Comparison of ENCODE assay signal across 20 mouse cellular contexts in the genomic region with DNA sequence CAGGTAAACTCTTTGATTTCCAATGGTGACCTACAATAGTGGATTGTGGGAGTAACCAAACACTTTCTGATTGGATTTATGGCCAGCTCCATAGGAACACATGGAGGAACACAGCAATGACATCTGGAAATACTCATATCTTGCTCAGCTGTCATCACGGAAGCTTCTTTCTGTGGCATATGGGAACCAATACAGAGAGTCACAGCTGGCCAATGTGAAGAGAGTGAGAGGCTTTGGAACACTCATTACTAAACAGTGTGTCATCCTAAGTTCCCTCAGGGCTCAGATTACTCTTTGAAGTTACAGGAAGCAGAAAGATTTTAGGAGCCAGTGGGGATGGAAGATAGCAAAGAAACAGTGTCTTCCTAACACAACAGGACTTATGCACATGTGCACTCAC. TPM values are rescaled to one million over a fixed set of nuclear protein-coding genes. Genes with fewer than 3 reads are reported as not detected.
"Had no signal": no experiment of that assay in that cellular context is flagged by ENCODE, and none has a peak within 500 bp of the region (broad histone marks: within the 10 kb centered on the region; RNA-seq: fewer than 3 reads in every experiment).

No protein-coding gene starts in this region.

- H3K27me3 ChIP-seq: intestine, embryonic 15.5 days; kidney, embryonic 15.5 days; limb, embryonic 13.5 days; liver, embryonic 13.5 days; midbrain, embryonic 12.5 days; midbrain, embryonic 15.5 days; neural tube, embryonic 13.5 days had no signal

- H3K9ac ChIP-seq: intestine, embryonic 15.5 days; kidney, embryonic 15.5 days; limb, embryonic 13.5 days; liver, embryonic 13.5 days; midbrain, embryonic 12.5 days; midbrain, embryonic 15.5 days; neural tube, embryonic 13.5 days had no signal

- H3K36me3 ChIP-seq: intestine, embryonic 15.5 days; kidney, embryonic 15.5 days; limb, embryonic 10.5 days; limb, embryonic 13.5 days; liver, embryonic 13.5 days; midbrain, embryonic 12.5 days; midbrain, embryonic 15.5 days; neural tube, embryonic 13.5 days had no signal

- DNase-seq: kidney, adult 11 months; kidney, adult 8-10 months; kidney, postnatal 10 days; kidney, postnatal 36 days; liver; liver, embryonic 13.5 days; thymus, adult 18-20 months; thymus, postnatal 36 days had no signal

- H3K4me3 ChIP-seq: intestine, embryonic 15.5 days; kidney, embryonic 15.5 days; limb, embryonic 10.5 days; limb, embryonic 13.5 days; liver, embryonic 13.5 days; midbrain, embryonic 12.5 days; midbrain, embryonic 15.5 days; neural tube, embryonic 13.5 days had no signal

- ATAC-seq: intestine, embryonic 15.5 days; midbrain, embryonic 15.5 days had no signal

- H3K4me1 ChIP-seq: intestine, embryonic 15.5 days; kidney, embryonic 15.5 days; limb, embryonic 10.5 days; limb, embryonic 13.5 days; liver, embryonic 13.5 days; midbrain, embryonic 12.5 days; midbrain, embryonic 15.5 days; neural tube, embryonic 13.5 days had no signal

- H3K4me2 ChIP-seq: intestine, embryonic 15.5 days; kidney, embryonic 15.5 days; limb, embryonic 13.5 days; liver, embryonic 13.5 days; midbrain, embryonic 12.5 days; midbrain, embryonic 15.5 days; neural tube, embryonic 13.5 days had no signal

- H3K27ac ChIP-seq: intestine, embryonic 15.5 days; kidney, embryonic 15.5 days; limb, embryonic 10.5 days; limb, embryonic 13.5 days; liver, embryonic 13.5 days; macrophage; midbrain, embryonic 12.5 days; midbrain, embryonic 15.5 days; neural tube, embryonic 13.5 days had no signal

- H3K9me3 ChIP-seq: intestine, embryonic 15.5 days; kidney, embryonic 15.5 days; limb, embryonic 10.5 days; limb, embryonic 13.5 days; liver, embryonic 13.5 days; midbrain, embryonic 12.5 days; midbrain, embryonic 15.5 days; neural tube, embryonic 13.5 days had no signal

RNA-seq across cellular contexts. Expression of a gene that starts 57.8 kb away (rescaled TPM):
- polyA plus RNA-seq: kidney, embryonic 15.5 days; limb, embryonic 10.5 days; limb, embryonic 13.5 days; liver, embryonic 13.5 days; macrophage; midbrain, embryonic 12.5 days; midbrain, embryonic 15.5 days; neural tube, embryonic 13.5 days; spleen, adult 2 months; stomach, embryonic 16.5 days; testis, adult 2 months; urinary bladder, adult 2 months had no signal
